Mouse (Mus musculus): ENCODE data around the gene Olfr522. TPM values are rescaled to one million over a fixed set of nuclear protein-coding genes. Genes with fewer than 3 reads are reported as not detected.

The Olfr522 gene
- polyA plus RNA-seq (2016; fragmentation: Nextera tagmentation; extraction: Ambion mirVana) = not detected in 2 replicates

DNA sequence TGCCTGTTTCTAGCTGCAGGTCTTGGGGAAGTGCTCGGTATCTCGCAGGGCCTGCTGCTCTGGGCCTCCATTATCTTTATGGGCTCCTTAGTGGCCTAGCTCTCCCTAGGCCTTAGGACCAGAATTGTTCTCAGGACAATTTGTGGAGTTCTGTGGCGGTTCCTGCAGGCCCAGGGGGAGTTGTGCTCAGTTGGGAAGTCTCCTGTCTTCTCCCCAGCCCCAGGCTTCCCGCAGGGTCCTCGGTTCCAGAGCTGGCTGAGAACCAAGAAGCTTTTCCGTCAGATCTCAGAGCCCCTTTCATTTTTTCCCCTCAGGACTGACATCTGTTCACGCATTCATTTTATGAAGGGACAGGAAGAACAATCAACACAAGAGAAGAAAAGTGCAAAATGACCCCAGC lies at the start of gene Olfr522:
Gene Olfr522 (minus strand): TSS at position 101 of the 400 bp plus-strand sequence.
- WGBS = 73% methylated on average over 7 of the region's 7 CpGs
- H3K4me3 ChIP-seq (replicated peaks) = no peak within 1 kb of the TSS
- no peak within 1 kb of the TSS for H3K9ac ChIP-seq (replicated peaks)
- ATAC-seq (ENCODE audit: insufficient number of reproducible peaks, insufficient read depth, low FRiP score, low TSS enrichment, low read depth) = no peak
- H3K4me2 ChIP-seq = no peak within 1 kb of the TSS
- H3K4me1 ChIP-seq (replicated peaks) = no peaks in the 10 kb centered on the region
- no peak within 1 kb of the TSS for H3K27ac ChIP-seq
- no peaks in the 10 kb centered on the region for H3K36me3 ChIP-seq
- H3K9me3 ChIP-seq = no peaks in the 10 kb centered on the region
- H3K27me3 ChIP-seq = no peaks in the 10 kb centered on the region; the same call in 1 of the 2 replicates

DNA sequence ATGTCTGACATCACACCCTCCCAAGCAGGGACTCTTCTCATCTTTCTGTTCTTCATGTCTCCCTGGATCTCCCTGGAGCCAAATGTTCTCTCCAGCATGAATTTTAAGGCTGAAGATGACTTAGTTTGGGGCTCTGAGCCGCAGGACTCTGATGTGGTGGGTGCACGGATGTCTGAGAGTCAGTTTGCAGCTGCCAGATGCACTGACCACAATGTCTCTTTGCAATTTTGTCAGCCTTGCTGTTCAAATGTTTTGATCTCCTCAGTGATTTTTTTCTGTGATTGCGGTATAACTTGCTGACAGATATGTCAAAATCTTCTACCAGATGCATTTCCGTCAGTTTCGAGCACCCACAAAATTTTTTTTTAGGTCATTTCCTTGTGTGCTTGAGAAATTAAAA lies 49.3 kb upstream of the Olfr522 start:
- Histone ChIP-seq H3K4me1 (replicated peaks) (no peaks in the 10 kb centered on the region), H3K9ac (replicated peaks) (no peak overlapping the region), H3K4me3 (replicated peaks) (no peak overlapping the region), H3K27me3 (0 out of 2 replicates have a peak, but pooled peaks cover 3% of the 10 kb centered on the region), H3K27ac (no peak overlapping the region), H3K9me3 (no peaks in the 10 kb centered on the region), H3K4me2 (no peak overlapping the region), H3K36me3 (no peaks in the 10 kb centered on the region)
- WGBS = 84% methylated on average over 5 of the region's 5 CpGs
- no peak for ATAC-seq (ENCODE audit: insufficient number of reproducible peaks, insufficient read depth, low FRiP score, low TSS enrichment, low read depth)

- Histone ChIP-seq H3K9me3 (no peaks in the 10 kb centered on the region), H3K4me1 (replicated peaks) (no peaks in the 10 kb centered on the region), H3K4me2 (no peak overlapping the region), H3K9ac (replicated peaks) (no peak overlapping the region), H3K4me3 (replicated peaks) (no peak overlapping the region), H3K27me3 (0 out of 2 replicates have a peak, but pooled peaks cover 6% of the 10 kb centered on the region), H3K36me3 (no peaks in the 10 kb centered on the region), H3K27ac (no peak overlapping the region)
- WGBS = 84% methylated on average over 3 of the region's 3 CpGs
- no peak for ATAC-seq (ENCODE audit: insufficient number of reproducible peaks, insufficient read depth, low FRiP score, low TSS enrichment, low read depth)
Observed at GRCm38 (mm10) chr7:140208677-140209076, 44.1 kb upstream of the Olfr522 start.

DNA sequence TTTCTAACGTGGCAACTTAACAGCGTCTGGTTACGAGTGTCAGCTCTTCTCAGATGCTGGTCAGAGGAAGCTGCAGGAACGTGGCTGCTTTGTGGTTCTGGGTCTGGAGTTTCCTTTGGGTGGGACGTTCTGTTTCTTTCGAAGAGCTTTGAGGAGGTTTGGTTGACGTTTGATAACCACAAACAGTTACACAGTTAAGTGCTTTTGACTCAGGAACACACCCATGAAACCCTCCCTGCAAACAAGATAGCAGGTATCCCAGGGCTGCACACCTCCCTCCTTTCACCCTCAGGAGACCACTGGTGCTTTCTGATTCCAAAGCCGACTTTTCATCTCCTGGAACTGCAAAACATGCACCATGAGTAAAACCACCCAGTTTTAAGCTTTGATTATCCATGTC lies 43.6 kb upstream of the Olfr522 start:
- Histone ChIP-seq H3K4me2 (no peak overlapping the region), H3K27me3 (0 out of 2 replicates have a peak, but pooled peaks cover 4% of the 10 kb centered on the region), H3K9me3 (no peaks in the 10 kb centered on the region), H3K9ac (replicated peaks) (no peak overlapping the region), H3K36me3 (no peaks in the 10 kb centered on the region), H3K27ac (no peak overlapping the region), H3K4me3 (replicated peaks) (no peak overlapping the region), H3K4me1 (replicated peaks) (no peaks in the 10 kb centered on the region)
- WGBS = 78% methylated on average over 8 of the region's 8 CpGs
- no peak for ATAC-seq (ENCODE audit: insufficient number of reproducible peaks, insufficient read depth, low FRiP score, low TSS enrichment, low read depth)

GRCm38 (mm10) chr7:140206904-140207303 lies 42.3 kb upstream of the Olfr522 start:
- Histone ChIP-seq H3K9ac (replicated peaks) (no peak overlapping the region), H3K4me3 (replicated peaks) (no peak overlapping the region), H3K4me1 (replicated peaks) (no peaks in the 10 kb centered on the region), H3K4me2 (no peak overlapping the region), H3K27ac (no peak overlapping the region), H3K27me3 (0 out of 2 replicates have a peak, but pooled peaks cover 4% of the 10 kb centered on the region), H3K36me3 (no peaks in the 10 kb centered on the region), H3K9me3 (no peaks in the 10 kb centered on the region)
- no peak for ATAC-seq (ENCODE audit: insufficient number of reproducible peaks, insufficient read depth, low FRiP score, low TSS enrichment, low read depth)
- WGBS = 84% methylated on average over 3 of the region's 3 CpGs

DNA sequence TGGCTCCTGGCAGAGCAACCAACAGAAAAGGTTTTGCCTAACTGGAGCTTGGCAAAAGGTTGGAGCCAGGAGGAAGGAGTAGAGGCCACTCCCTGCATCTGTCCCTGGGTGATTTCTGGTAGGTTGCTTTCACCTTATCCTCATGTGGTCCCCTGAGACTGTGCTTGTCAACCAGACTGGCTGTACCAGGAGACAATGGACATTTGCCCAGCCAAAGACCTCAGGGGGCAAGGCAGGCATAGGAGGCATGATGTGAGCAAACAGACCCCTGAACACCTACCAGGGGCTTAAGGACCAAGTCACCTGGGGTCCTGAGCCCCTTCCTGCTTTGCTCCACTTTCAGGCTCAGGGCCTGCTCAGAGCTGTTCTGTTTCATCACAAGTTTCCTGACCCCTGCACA lies 41.3 kb upstream of the Olfr522 start, which contains the start of gene Olfr524:
Gene Olfr524 (minus strand): TSS at position 101 of the 400 bp plus-strand sequence.
- Histone ChIP-seq H3K27me3 (0 out of 2 replicates have a peak, but pooled peaks cover 4% of the 10 kb centered on the region), H3K4me1 (replicated peaks) (no peaks in the 10 kb centered on the region), H3K4me2 (no peak within 1 kb of the TSS), H3K4me3 (replicated peaks) (no peak within 1 kb of the TSS), H3K9ac (replicated peaks) (no peak within 1 kb of the TSS), H3K36me3 (no peaks in the 10 kb centered on the region), H3K9me3 (no peaks in the 10 kb centered on the region), H3K27ac (no peak within 1 kb of the TSS)
- ATAC-seq (ENCODE audit: insufficient number of reproducible peaks, insufficient read depth, low FRiP score, low TSS enrichment, low read depth) = no peak

GRCm38 (mm10) chr7:140201090-140201489 lies 36.5 kb upstream of the Olfr522 start:
- WGBS = 89% methylated on average over 4 of the region's 4 CpGs
- H3K4me3 ChIP-seq (replicated peaks) = no peak overlapping the region

DNA sequence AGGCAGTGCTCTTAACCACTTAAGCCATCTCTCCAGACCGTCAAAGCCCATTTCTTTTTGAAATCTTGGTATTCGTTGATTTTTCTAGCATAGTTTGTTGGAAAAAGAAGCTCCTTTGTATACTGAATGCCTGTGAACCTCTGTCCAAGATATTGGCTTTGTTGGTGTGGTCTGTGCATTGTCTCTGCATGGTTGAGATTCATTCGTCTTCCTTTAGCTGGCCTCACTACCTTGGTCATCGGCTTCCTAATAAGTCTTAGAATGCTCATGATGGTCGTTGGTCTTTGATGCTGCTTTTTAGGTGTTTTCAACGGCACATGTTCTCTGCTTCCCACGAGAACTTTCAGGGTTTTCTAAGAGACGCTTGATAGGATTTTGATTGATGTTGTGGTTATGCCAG lies 31.4 kb upstream of the Olfr522 start:
- Histone ChIP-seq H3K4me3 (replicated peaks) (no peak overlapping the region), H3K4me1 (replicated peaks) (no peaks in the 10 kb centered on the region), H3K9me3 (0 out of 2 replicates have a peak, but pooled peaks cover 5% of the 10 kb centered on the region), H3K9ac (replicated peaks) (no peak overlapping the region), H3K36me3 (no peaks in the 10 kb centered on the region), H3K27me3 (no peaks in the 10 kb centered on the region), H3K4me2 (no peak overlapping the region), H3K27ac (no peak overlapping the region)
- WGBS = 83% methylated on average over 8 of the region's 8 CpGs
- no peak for ATAC-seq (ENCODE audit: insufficient number of reproducible peaks, insufficient read depth, low FRiP score, low TSS enrichment, low read depth)

More at GRCm38 (mm10) chr7:140201090-140201489, 36.5 kb upstream of the Olfr522 start:
- no peaks in the 10 kb centered on the region for H3K9me3 ChIP-seq
- no peak overlapping the region for H3K27ac ChIP-seq
- no peak overlapping the region for H3K9ac ChIP-seq (replicated peaks)
- 0 out of 2 replicates have a peak, but pooled peaks cover 4% of the 10 kb centered on the region for H3K27me3 ChIP-seq
- H3K4me1 ChIP-seq (replicated peaks) = no peaks in the 10 kb centered on the region
- H3K36me3 ChIP-seq = no peaks in the 10 kb centered on the region
- no peak overlapping the region for H3K4me2 ChIP-seq
- ATAC-seq (ENCODE audit: insufficient number of reproducible peaks, insufficient read depth, low FRiP score, low TSS enrichment, low read depth) = no peak

DNA sequence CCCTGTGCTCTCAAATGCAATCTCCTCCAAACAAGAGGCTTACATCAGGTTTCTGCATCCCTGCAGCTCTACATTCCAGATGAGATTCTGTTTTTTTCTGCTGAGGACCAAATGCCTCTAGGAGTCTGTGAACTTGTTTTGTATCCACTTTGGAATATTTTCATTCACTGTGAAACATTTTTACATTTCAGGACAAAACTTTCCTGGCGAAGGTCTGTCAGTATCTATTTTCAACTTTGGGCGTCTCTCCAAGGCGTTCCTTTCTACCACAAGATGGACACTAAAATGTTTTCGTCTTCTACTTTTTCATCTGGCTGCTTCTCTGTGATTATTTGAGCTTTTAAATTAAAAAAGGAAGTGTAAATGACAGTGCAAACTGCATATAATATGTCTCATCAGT lies 29.5 kb upstream of the Olfr522 start:
- no peaks in the 10 kb centered on the region for H3K27me3 ChIP-seq
- H3K27ac ChIP-seq = no peak overlapping the region
- 90% methylated on average over 4 of the region's 4 CpGs for WGBS
- H3K9me3 ChIP-seq = 0 out of 2 replicates have a peak, but pooled peaks cover 5% of the 10 kb centered on the region
- H3K36me3 ChIP-seq = no peaks in the 10 kb centered on the region
- H3K4me2 ChIP-seq = no peak overlapping the region
- no peak overlapping the region for H3K9ac ChIP-seq (replicated peaks)
- no peaks in the 10 kb centered on the region for H3K4me1 ChIP-seq (replicated peaks)
- ATAC-seq (ENCODE audit: insufficient number of reproducible peaks, insufficient read depth, low FRiP score, low TSS enrichment, low read depth) = no peak
- H3K4me3 ChIP-seq (replicated peaks) = no peak overlapping the region

DNA sequence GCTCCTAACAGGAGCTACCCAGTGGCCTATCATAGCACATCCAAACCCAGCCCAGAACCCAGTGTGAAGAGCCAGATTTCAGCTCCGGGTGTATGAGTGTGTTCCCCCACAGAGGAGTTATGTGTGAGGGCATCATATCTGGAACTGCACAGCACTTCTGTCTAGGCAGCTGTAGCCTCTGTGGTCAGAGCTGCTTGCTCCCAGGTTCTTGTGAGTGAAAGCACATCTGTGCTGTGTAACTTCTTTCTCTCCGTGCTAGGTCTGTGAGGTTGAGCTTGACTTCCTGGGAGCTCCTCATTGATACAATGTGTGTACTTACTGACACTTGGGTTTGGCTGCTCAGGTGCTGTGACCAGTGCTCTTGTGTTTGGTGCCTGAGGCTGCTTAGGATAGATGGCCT lies 28.3 kb upstream of the Olfr522 start:
- no peaks in the 10 kb centered on the region for H3K27me3 ChIP-seq
- no peak overlapping the region for H3K4me3 ChIP-seq (replicated peaks)
- H3K9me3 ChIP-seq = 0 out of 2 replicates have a peak, but pooled peaks cover 5% of the 10 kb centered on the region
- no peak overlapping the region for H3K27ac ChIP-seq
- WGBS = 81% methylated on average over 2 of the region's 2 CpGs
- H3K4me2 ChIP-seq = no peak overlapping the region
- H3K36me3 ChIP-seq = no peaks in the 10 kb centered on the region
- H3K4me1 ChIP-seq (replicated peaks) = no peaks in the 10 kb centered on the region
- no peak for ATAC-seq (ENCODE audit: insufficient number of reproducible peaks, insufficient read depth, low FRiP score, low TSS enrichment, low read depth)
- H3K9ac ChIP-seq (replicated peaks) = no peak overlapping the region

GRCm38 (mm10) chr7:140192445-140192844 lies 27.9 kb upstream of the Olfr522 start:
- ATAC-seq (ENCODE audit: insufficient number of reproducible peaks, insufficient read depth, low FRiP score, low TSS enrichment, low read depth) = no peak
- no peaks in the 10 kb centered on the region for H3K27me3 ChIP-seq
- no peaks in the 10 kb centered on the region for H3K4me1 ChIP-seq (replicated peaks)
- no peak overlapping the region for H3K4me2 ChIP-seq
- no peak overlapping the region for H3K4me3 ChIP-seq (replicated peaks)
- H3K9me3 ChIP-seq = 0 out of 2 replicates have a peak, but pooled peaks cover 5% of the 10 kb centered on the region
- 51% methylated on average over 2 of the region's 2 CpGs for WGBS
- no peak overlapping the region for H3K9ac ChIP-seq (replicated peaks)
- H3K27ac ChIP-seq = no peak overlapping the region
- no peaks in the 10 kb centered on the region for H3K36me3 ChIP-seq

DNA sequence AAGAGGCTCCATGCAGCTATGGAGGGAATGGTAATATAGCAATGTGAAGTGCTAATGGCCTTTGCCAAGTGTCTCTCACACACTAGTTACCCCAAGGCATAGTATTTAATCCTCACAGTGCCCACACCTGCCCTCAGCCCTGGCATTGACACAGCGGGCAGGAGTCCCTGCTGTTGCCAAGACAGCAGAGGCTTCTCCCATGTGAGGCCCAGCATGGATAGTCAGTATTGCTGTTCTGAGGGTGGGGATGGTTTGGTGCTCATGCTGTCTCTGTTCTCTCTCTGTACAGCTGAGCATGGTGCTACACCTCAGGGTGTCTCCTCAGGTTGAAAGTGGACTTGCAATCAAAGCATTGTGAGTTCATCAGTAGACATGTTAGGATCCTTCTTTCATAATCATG lies 25.9 kb upstream of the Olfr522 start:
- Histone ChIP-seq H3K4me2 (no peak overlapping the region), H3K9me3 (0 out of 2 replicates have a peak, but pooled peaks cover 5% of the 10 kb centered on the region), H3K9ac (replicated peaks) (no peak overlapping the region), H3K27me3 (no peaks in the 10 kb centered on the region), H3K36me3 (no peaks in the 10 kb centered on the region), H3K4me1 (replicated peaks) (no peaks in the 10 kb centered on the region), H3K4me3 (replicated peaks) (no peak overlapping the region), H3K27ac (no peak overlapping the region)
- no peak for ATAC-seq (ENCODE audit: insufficient number of reproducible peaks, insufficient read depth, low FRiP score, low TSS enrichment, low read depth)
- 88% methylated on average over 1 of the region's 1 CpGs for WGBS

All from limb, embryonic 12.5 days (tissue).